Mouse (Mus musculus) lung, adult 2 months (tissue): ENCODE measurements at regions not wholly inside any gene's neighbourhood (a gene's known extent, or its start where the extent isn't known, plus 50 kb on each side); places are given as distances from the start of the nearest gene placed in this dataset.

Source experiments
- CTCF ChIP-seq: fragments of 200-500 bp; IDR thresholded peaks from 2 replicates; pipeline ENCODE4 v1.5.1; 2011; ENCODE audit warnings: mild to moderate bottlenecking, low read length, control low read depth; ENCODE audit not compliant: insufficient read depth
- POLR2A ChIP-seq: fragments of 200-500 bp; IDR thresholded peaks from 2 replicates; pipeline ENCODE4 v1.6.1; 2011; ENCODE audit warnings: low read depth, mild to moderate bottlenecking, control low read depth, low read length, borderline replicate concordance; ENCODE audit errors: extremely low read depth

GRCm38 (mm10) chr14:14513056-14513455 lies 112.0 kb downstream of the Olfr721-ps1 start:
- TF ChIP-seq POLR2A (no peak), CTCF (no peak)
